Mouse (Mus musculus) intestine, embryonic 16.5 days (tissue): ENCODE measurements at regions not wholly inside any gene's neighbourhood (a gene's known extent, or its start where the extent isn't known, plus 50 kb on each side); places are given as distances from the start of the nearest gene placed in this dataset.

Experiments used
- ATAC-seq: fragments of 200-750 bp; cut with Nextera tagmentation; 2 replicates; pipeline ENCODE4 v1.8.0; 2017; ENCODE audit warnings: moderate TSS enrichment, moderate library complexity
- H3K27ac ChIP-seq: fragments of 300-500 bp; sonication (generic); 2 replicates; pipeline ENCODE4 v1.5.1; 2014; ENCODE audit warnings: mild to moderate bottlenecking, low read length
- H3K27me3 ChIP-seq: fragments of 300-500 bp; sonication (generic); replicated peaks from 2 replicates; pipeline ENCODE4 v1.6.1; 2014; ENCODE audit warnings: low read length, control low read depth, mixed read lengths; ENCODE audit not compliant: control insufficient read depth, insufficient read depth
- H3K36me3 ChIP-seq: fragments of 300-500 bp; sonication (generic); 2 replicates; pipeline ENCODE4 v1.6.1; 2014; ENCODE audit warnings: low read length, control low read depth; ENCODE audit not compliant: control insufficient read depth, insufficient read depth
- H3K4me1 ChIP-seq: fragments of 300-500 bp; sonication (generic); 2 replicates; pipeline ENCODE4 v1.6.1; 2014; ENCODE audit warnings: low read length, control low read depth, mixed read lengths; ENCODE audit not compliant: control insufficient read depth, insufficient read depth
- H3K4me2 ChIP-seq: fragments of 300-500 bp; sonication (generic); 2 replicates; pipeline ENCODE4 v1.6.1; 2014; ENCODE audit warnings: low read depth, low read length, control low read depth
- H3K4me3 ChIP-seq: fragments of 300-500 bp; sonication (generic); 2 replicates; pipeline ENCODE4 v1.5.1; 2014; ENCODE audit warnings: mild to moderate bottlenecking, low read length
- H3K9ac ChIP-seq: fragments of 300-500 bp; sonication (generic); 2 replicates; pipeline ENCODE4 v1.6.1; 2014; ENCODE audit warnings: low read depth, low read length
- H3K9me3 ChIP-seq: fragments of 300-500 bp; sonication (generic); 2 replicates; pipeline ENCODE4 v1.6.1; 2016; ENCODE audit warnings: low read length, control low read depth; ENCODE audit not compliant: control insufficient read depth
- WGBS: fragments of 180-500 bp; shearing (Covaris S2); extraction: QIAGEN DNeasy Blood & Tissue Kit; methylation state at CpG from one replicate; pipeline ENCODE4 v1.1.7; 2014; 5-methylcytosine and 5-hydroxymethylcytosine counted together

DNA sequence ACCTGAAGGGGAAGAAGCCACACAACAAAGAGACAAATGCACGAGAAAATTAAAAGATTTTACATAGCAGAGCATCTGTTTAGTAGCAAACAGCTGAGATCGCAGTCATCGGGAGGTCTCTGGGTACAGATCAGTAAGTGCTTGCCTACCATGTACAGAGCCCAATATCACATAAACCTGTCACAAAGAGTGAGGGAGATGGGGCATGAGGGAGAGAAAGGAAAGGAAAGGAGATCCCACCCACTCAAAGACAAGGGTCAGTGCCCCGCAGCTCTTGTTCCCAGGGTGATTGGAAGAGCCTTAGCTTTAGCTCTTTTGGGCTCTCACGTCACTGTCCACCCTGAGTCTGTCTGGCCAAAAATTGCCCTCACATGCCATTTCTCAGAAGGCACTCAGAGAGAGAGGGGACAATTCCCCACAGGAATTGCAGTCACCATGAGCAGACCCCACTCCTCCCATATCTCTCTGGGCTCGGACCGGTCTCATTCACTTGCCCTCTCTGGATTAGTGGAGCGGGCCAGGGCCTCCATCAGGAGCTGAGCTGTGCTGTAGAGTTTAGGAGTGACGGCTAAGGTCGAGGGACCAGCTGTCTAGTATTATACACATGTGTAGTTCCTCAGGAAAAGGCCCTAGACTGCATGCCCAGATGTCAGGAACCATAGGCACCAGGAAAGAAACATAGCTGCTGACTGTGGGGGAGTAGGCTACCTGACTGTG lies 99.6 kb downstream of the Inhbb start:
- H3K4me1 ChIP-seq: no peaks in the 10 kb centered on the region
- WGBS: 81% methylated on average over 10 of the region's 10 CpGs
- H3K36me3 ChIP-seq: no peaks in the 10 kb centered on the region
- H3K9me3 ChIP-seq: no peaks in the 10 kb centered on the region
- H3K27ac ChIP-seq: no peak overlapping the region
- no peaks in the 10 kb centered on the region for H3K27me3 ChIP-seq
- no peak for ATAC-seq
- no peak overlapping the region for H3K4me2 ChIP-seq
- no peak overlapping the region for H3K9ac ChIP-seq
- no peak overlapping the region for H3K4me3 ChIP-seq

DNA sequence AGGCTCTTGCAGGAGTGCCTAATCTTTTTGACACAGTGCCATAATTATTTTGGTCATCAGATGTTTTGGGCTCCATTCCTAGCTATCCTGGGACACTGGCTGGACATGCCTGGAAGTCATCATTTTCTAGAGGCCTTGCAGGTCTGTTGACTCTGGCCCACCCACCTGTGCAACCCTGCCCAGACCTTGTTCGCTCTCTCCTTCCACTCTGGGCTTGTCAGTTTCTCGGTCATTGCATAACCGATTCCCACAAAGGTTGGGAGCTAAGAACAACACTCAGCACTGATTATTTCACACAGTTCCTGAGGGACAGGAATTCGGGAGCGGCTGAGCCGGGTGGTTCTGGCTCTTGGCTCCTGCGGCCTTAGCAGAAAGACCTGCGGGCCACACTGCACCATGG lies 100.2 kb downstream of the Inhbb start:
- Histone ChIP-seq H3K4me2 (no peak overlapping the region), H3K9me3 (no peaks in the 10 kb centered on the region), H3K4me3 (no peak overlapping the region), H3K27me3 (no peaks in the 10 kb centered on the region), H3K36me3 (no peaks in the 10 kb centered on the region), H3K27ac (no peak overlapping the region), H3K9ac (no peak overlapping the region), H3K4me1 (no peaks in the 10 kb centered on the region)
- WGBS: 80% methylated on average over 8 of the region's 8 CpGs
- no peak for ATAC-seq

DNA sequence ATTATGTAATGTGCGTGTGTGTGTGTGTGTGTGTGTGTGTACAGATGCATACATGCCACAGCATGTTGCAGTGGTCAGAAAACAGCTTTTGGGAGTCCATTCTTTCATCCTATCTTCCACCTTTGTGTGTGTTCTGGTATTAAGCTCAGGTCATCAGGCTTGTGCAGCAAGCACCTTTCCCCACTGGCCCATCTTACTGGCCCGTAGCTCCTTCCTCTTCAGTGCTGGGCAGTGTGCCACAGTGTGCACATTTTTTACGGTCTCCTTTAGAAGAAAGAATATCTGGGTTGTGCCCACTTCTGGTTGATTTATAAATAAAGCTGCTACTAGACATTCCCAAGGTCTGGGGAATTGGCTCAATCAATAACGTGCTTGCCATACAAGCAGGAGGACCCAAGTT lies 105.0 kb downstream of the Inhbb start:
- no peak overlapping the region for H3K4me3 ChIP-seq

DNA sequence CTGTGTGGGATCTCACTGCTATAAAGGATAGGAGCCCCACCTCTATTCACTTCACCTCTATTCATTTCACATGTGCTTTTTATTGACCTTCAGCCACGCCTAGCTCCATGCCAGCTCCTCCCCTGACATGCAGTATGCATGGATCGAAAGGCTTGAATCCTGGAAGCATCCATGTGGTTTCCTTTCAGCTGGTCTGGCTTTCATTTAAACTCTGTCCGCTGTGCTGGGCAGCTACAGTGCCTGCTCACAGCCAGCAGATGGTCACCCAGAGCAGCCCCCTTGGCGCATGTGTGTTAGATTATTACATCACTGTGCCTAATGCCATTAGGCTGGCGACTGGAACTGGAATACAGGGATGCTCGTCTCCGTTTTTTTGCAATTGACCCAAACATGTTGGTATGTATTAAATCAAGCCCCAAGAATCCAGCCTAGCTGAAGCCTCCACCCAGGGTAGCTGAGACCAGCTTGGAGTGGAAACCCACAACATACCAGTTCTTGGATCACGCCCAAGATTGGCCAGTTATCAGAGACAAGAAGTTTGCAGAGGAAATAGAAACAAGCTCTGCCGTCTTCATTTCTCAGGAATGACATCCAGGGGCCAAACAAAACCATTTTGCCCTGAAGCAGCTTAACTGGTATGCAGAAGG lies 113.2 kb downstream of the Inhbb start:
- ATAC-seq: peak; percentile 50; the same call in 1 of the 2 replicates
- no peaks in the 10 kb centered on the region for H3K4me1 ChIP-seq
- H3K4me3 ChIP-seq: no peak overlapping the region
- no peak overlapping the region for H3K27ac ChIP-seq
- H3K36me3 ChIP-seq: no peaks in the 10 kb centered on the region
- H3K4me2 ChIP-seq: no peak overlapping the region
- H3K27me3 ChIP-seq: no peaks in the 10 kb centered on the region
- 63% methylated on average over 9 of the region's 9 CpGs for WGBS
- H3K9ac ChIP-seq: no peak overlapping the region
- H3K9me3 ChIP-seq: no peaks in the 10 kb centered on the region

More for the DNA sequence above, 105.0 kb downstream of the Inhbb start:
- H3K36me3 ChIP-seq: no peaks in the 10 kb centered on the region
- ATAC-seq: no peak
- no peaks in the 10 kb centered on the region for H3K4me1 ChIP-seq
- no peak overlapping the region for H3K9ac ChIP-seq
- no peaks in the 10 kb centered on the region for H3K27me3 ChIP-seq
- no peaks in the 10 kb centered on the region for H3K9me3 ChIP-seq
- no peak overlapping the region for H3K4me2 ChIP-seq
- WGBS: 90% methylated on average over 4 of the region's 4 CpGs
- no peak overlapping the region for H3K27ac ChIP-seq

DNA sequence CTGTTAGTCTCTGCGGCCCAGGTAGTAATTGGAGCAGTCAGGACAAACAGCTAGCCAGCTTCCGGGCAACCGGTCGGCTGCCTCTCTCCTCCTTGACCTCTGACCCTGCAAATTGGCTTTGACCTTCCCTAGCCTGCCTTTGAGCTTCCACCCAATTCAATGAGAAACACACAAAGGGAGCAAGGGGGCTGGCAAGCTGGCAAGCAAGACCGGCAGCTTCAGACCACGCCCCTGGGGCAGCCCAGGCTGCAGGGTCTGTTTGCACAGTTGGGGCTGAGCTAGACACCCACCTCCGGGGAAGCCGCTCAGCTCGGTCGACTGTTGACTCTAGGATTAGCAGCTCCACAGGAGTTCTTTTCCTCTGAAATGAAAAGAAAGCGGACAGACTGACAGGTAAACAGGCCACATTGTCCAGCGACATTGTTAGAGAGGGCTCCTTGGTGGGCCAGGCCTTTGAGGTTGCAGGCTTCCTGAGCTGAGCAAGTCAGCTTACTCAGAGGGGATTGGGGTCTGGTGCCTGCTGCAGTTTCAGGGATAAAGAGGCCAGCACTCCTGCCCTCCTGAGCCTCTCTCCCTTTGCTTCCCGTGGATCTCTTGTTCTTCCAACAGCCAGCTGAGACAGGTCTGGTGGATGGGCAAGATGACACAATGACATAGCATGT lies 116.6 kb downstream of the Inhbb start:
- Histone ChIP-seq H3K36me3 (no peaks in the 10 kb centered on the region), H3K27me3 (no peaks in the 10 kb centered on the region), H3K4me2 (no peak overlapping the region), H3K27ac (no peak overlapping the region), H3K9me3 (no peaks in the 10 kb centered on the region), H3K4me3 (no peak overlapping the region), H3K4me1 (no peaks in the 10 kb centered on the region), H3K9ac (no peak overlapping the region)
- peak; percentile 52; the same call in 1 of the 2 replicates for ATAC-seq
- WGBS: 14% methylated on average over 13 of the region's 13 CpGs

DNA sequence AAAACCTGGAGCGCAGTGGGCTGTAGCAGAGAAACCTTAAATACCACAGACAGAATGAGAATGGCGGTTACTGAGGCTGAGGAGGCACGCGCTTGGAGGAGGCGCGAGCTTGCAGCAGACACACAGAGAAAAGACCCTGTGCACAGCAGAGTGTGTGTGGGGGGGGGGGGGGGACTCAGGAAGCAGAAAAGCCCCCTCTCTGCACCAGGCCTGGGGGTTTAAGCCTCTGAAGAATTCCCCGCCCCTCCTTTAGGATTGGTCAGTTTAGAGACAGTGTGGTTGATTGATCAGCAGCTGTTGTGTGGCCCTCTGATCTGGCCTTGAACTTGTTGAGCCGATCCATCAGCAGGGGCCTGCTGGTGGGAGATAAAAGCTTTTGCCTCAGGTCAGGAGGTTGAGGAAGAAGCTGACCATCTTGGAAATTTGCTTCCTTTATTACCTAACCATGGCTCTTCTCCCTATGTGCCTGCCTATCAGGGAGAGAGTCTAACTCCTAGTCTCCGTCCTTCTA lies 117.5 kb downstream of the Inhbb start:
- Histone ChIP-seq H3K4me1 (no peaks in the 10 kb centered on the region), H3K27ac (no peak overlapping the region), H3K9ac (no peak overlapping the region), H3K36me3 (no peaks in the 10 kb centered on the region), H3K4me2 (no peak overlapping the region), H3K4me3 (no peak overlapping the region), H3K9me3 (no peaks in the 10 kb centered on the region), H3K27me3 (no peaks in the 10 kb centered on the region)
- ATAC-seq: no peak
- WGBS: 33% methylated on average over 9 of the region's 9 CpGs

DNA sequence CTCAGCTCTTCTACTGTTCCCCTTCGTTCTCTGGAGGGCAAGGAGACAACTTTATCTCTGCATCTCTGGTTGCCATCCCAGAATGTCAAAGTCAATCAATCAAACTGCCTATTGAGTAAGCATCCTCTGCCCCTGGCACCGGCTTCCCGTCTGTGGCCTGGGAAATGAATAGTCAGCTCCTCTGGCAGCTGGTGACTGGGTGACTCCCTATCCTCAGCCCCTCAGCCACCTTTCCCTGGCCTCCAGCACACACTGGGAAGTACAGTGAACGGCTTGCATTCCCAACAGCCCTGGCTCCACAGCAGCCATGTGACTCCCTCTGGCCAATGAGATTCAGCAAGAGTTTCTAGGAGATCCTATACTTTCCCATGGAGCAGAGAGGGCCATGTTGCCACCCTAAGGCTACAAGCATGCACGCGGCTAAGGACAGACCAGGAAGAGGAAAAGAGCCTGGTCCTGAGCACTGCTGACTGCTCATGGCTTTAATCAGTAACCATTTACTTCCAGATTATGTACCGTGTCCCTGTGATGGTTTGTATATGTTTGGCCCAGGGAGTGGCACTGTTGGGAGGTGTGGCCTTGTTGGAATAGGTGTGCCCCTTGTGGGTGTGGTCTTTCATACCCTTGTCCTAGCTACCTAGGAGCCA lies 119.6 kb downstream of the Inhbb start:
- Histone ChIP-seq H3K36me3 (no peaks in the 10 kb centered on the region), H3K9ac (no peak overlapping the region), H3K4me1 (no peaks in the 10 kb centered on the region), H3K4me3 (no peak overlapping the region), H3K27me3 (no peaks in the 10 kb centered on the region), H3K9me3 (no peaks in the 10 kb centered on the region), H3K27ac (no peak overlapping the region), H3K4me2 (no peak overlapping the region)
- WGBS: 52% methylated on average over 7 of the region's 7 CpGs
- peak; percentile 75 for ATAC-seq

DNA sequence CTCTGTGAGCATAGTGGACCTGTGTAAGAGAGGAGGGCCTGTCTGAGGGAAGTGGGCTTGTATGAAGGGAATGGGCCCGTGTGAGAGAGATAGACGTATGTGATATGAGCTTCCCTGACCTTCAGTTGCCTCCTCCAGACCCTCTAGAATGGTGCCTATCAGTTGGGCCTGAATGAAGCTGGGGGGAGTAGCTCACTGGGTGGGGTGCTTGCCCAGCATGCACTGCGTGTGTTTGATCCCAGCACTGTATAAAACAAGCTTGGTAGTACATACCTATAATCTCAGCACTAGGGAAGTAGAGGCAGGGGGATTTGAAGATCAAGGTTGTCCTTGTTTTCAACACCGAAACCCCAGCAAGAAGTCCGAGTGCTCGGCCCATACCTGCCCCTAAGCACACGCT lies 120.1 kb downstream of the Inhbb start:
- Histone ChIP-seq H3K9ac (no peak overlapping the region), H3K4me1 (no peaks in the 10 kb centered on the region), H3K4me3 (no peak overlapping the region), H3K9me3 (no peaks in the 10 kb centered on the region), H3K27me3 (no peaks in the 10 kb centered on the region), H3K4me2 (no peak overlapping the region), H3K27ac (no peak overlapping the region), H3K36me3 (no peaks in the 10 kb centered on the region)
- WGBS: 90% methylated on average over 7 of the region's 7 CpGs
- ATAC-seq: no peak

DNA sequence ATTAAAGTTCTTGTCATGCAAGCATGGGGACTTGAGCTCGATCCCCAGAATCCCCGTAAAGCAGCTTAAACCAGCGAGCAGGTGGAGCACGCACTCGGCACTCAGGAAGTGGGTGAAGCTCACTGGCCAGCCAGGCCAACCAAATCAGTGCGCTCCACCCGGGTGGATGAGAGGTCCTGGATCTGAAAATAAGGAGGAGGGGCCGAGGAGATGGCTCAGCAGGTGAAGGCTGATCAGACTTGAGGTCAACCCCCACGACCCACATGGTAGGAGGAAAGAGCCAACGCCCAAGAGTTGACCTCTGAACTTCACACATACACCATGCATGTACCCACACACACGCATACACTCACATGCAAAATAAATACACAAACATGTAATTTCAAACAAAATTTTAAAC lies 120.8 kb downstream of the Inhbb start:
- whole genome bisulfite sequencing: 93% methylated on average over 11 of the region's 11 CpGs
- no peak for ATAC-seq

More for the DNA sequence above, 120.8 kb downstream of the Inhbb start:
- no peaks in the 10 kb centered on the region for H3K36me3 ChIP-seq
- H3K27ac ChIP-seq: no peak overlapping the region
- H3K4me3 ChIP-seq: no peak overlapping the region
- H3K9ac ChIP-seq: no peak overlapping the region
- no peak overlapping the region for H3K4me2 ChIP-seq
- no peaks in the 10 kb centered on the region for H3K4me1 ChIP-seq
- no peaks in the 10 kb centered on the region for H3K27me3 ChIP-seq
- no peaks in the 10 kb centered on the region for H3K9me3 ChIP-seq
